Mouse (Mus musculus): Measurements from ENCODE around the gene Ddost. TPM values are rescaled to one million over a fixed set of nuclear protein-coding genes. Genes with fewer than 3 reads are reported as not detected.

The Ddost gene
- total RNA-seq, 4 experiments from 2014 or later: 63.3 to 65.5 (median 64.3) TPM

Small RNA genes lying within 50 kb of the gene (microRNA-seq; reads per million reads assigned to microRNA genes)
- gene Gm27646 (2.0 reads per million), gene Mir7019 (3.6 reads per million, percentile 7 among the genes with 10 or more reads in this experiment)

Other genes with a start within 250 kb of the Ddost start
- 10 to 100 TPM; 81.4 to 89.4 (median 84.4) TPM for gene Hp1bp3, start 88.4 kb upstream of the Ddost start, total RNA-seq (2022)
- gene Sh2d5, start 54.3 kb upstream of the Ddost start, total RNA-seq (2022): under 1 TPM in 1 of 4 experiments, not detected in 3; 0.50 TPM
- gene Kif17, start 54.3 kb upstream of the Ddost start, total RNA-seq (2022): under 1 TPM in 3 of 4 experiments, not detected in 1; 0.11 to 0.22 (median 0.14) TPM
- gene Pink1, start 21.6 kb downstream of the Ddost start, total RNA-seq (2022): 100 to 1,000 TPM; 791 to 970 (median 864) TPM
- gene Cda, start 63.3 kb downstream of the Ddost start, total RNA-seq (2022): 1 to 10 TPM; 2.1 to 3.2 (median 2.8) TPM
- gene Fam43b, start 91.8 kb downstream of the Ddost start, total RNA-seq (2022): not detected
- 10 to 100 TPM; 72.0 to 84.5 (median 75.5) TPM for gene Mul1, start 129.9 kb downstream of the Ddost start, total RNA-seq (2022)
- 10 to 100 TPM; 10.8 to 12.7 (median 11.1) TPM for gene Camk2n1, start 149.6 kb downstream of the Ddost start, total RNA-seq (2022)